22 mouse cellular contexts compared by ENCODE assay signal in the genomic region with DNA sequence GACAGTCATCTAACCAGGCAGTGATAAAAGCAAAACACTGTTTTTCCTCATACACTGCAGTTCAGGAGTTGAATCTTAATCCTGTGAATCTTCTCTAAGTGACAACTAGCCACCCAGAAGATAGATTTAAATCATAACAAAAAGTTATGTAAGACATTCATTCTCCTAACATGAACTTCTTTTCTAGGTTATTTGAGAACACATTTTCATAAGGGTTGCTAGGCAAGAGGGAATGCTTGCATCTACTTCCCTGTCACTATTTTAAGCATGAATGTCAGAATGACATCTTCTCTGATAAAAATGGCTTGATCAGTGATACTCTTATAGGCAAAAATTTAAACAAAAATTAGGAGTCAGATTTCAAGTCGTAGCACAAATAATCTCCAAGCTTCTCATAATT.
"Had no signal": no experiment of that assay in that cellular context is flagged by ENCODE, and none has a peak within 500 bp of the region (broad histone marks: within the 10 kb centered on the region; RNA-seq: fewer than 3 reads in every experiment).

No protein-coding gene starts in this region.

- ATAC-seq: hindbrain, embryonic 16.5 days; hindbrain, postnatal 0 days; inflammation-experienced regulatory T-cells, adult 6 months; intestine, embryonic 15.5 days; intestine, embryonic 16.5 days; intestine, postnatal 0 days had no signal

- DNase-seq: heart, postnatal 10 days; heart, postnatal 14 days; heart, postnatal 36 days; heart, postnatal 4 days; kidney, adult 11 months; kidney, adult 18-20 months; kidney, adult 2 months; kidney, adult 8-10 months; kidney, adult 9 months; kidney, postnatal 10 days; kidney, postnatal 14 days; kidney, postnatal 25 days; kidney, postnatal 36 days; kidney, postnatal 4 days; layer of hippocampus, adult 9-11 months; layer of hippocampus, postnatal 36 days had no signal
